Mouse (Mus musculus) cerebellum, adult 11-12 months (tissue): Measurements from ENCODE around the gene Dirc2.

Experiments
- DNase-seq: peaks from one replicate; pipeline ENCODE4 v3.0.0; 2022

Gene Dirc2

DNA sequence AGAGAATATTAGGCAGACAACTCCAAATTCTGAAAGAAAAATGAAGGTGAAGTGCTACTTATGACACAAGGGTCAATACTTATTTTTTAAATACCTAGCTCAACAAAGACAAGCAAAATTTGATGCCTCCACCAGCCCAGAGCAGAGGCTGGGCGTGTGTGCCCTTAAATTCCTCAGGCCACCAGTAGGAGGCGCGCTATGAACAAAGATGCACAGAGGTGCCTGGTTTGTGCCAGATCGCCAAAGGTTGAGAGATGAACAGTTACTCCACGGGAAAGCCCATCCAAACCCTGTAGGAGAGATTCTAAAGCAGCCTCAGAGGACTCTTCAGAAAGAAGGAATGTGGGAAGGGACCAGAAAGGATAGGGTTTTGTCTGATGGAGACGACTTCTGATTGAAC lies 35.1 kb downstream of the Dirc2 start:
- peak; percentile 51 for DNase-seq

DNA sequence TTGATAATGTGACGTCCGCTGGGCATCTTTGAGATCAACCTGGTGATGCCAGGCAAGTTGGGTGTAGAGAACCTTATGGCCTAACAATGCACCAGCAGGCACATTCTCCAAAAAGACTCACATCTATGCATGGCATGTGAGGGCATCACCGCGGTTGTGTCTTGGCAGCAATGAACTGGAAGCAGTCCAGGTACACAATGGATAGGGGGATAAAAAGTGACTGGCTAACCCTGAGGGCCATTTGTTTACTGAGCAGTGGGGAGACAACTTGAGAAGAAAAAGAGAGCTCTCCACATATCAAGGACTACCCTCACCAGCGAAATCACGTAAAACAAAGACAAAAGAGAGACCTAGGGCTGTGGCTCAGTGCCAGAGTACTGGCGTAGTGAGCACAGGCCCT lies 37.1 kb downstream of the Dirc2 start:
- DNase-seq = no peak

DNA sequence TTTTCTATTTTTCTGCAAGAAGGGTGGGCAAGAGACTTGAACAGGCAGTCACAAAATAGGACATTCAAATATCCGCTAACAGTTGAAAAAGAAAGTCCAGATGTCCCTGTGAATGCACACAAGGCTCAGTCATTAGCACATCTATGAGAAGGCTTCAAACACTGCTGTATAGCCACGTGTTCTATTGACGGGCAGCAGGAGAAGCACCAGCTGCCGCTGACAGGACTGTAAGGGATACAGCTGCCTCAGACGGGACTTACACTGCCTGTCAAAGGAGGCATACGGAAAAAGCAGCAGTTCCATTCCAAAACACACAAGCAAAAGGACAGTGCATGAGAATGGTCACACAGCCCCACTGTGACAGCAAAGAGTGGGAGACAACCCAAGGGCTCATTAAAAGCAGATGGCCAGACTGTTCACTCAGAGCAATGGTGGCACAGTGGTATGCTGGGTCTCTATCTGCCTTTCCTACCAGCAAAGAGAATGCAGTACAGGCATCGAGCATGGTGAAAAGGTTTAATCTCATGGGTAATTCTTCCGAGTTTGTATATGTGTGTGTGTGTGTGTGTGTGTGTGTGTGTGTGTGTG lies 39.9 kb downstream of the Dirc2 start:
- DNase-seq = no peak

DNA sequence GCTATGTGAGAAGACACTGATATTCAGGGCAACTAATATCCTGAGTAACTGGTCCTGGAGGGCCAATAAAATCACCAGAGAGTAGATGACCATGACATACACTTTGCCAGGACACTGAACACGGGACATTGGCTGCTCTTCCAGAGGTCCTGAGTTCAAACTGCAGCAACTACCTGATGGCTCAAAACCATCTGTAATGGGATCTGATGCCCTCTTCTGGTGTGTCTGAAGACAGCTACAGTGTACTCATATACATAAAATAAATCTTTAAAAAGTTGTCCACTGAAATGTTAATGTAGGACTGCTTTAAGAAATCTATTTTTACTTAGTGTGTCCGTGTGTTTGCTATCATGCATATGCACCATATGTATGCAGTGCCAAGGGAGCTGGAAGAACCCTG lies 42.6 kb downstream of the Dirc2 start:
- no peak for DNase-seq

DNA sequence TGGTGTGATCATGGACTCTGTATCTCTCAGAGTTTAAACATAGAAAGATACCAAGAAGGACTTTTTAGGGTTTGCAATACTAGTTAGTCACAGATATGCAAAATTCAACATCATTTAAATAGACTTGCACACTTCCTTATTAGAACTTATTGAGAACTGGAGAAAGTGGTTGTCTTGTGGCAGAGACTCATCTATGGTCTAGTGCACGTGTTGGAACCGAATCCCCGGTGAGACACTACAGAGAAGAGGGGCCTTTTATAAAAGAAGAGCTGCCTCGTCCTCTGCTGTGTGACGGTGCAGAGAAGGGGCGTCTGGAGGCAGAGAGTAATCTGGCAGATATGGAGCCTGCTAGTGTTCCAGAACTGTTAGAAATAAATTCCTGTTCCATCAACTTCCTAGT lies 44.6 kb downstream of the Dirc2 start:
- no peak for DNase-seq

DNA sequence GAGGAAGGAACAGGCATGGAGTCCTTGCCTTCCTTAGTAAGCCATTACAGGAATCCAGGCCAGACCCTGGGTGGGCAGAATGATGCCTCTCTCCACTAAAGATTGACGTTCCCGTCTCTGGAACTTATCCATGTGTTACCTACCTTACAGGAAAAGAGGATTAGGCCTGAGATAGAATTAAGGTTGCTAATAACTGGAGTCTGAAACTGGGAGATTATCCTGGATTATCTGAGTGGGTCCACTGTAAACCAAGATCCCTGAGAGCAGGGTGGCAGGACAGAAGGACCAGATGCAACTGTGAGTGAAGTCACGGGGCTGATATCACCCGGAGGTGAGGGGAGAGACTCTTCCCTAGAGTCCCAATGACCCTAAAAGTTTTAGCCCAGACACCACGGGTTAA lies 51.4 kb downstream of the Dirc2 start:
- DNase-seq = no peak

DNA sequence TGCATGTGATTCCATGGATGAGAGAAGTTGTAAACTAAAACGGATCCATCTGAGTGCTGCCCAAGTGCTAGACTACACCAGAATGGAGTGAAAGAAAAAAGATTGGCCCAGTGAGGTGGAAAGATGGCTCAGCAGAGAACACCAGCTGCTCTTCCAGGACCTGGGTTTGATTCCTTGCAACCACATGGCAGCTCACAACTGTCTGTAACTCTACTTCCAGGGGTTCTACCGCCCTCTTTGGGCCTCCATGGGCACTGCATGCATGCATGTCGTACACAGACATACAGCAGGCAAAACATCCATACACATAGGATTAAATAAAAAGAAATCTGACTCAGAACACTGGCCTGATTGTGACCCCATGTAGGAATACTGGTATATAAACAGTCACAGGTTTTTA lies 52.9 kb downstream of the Dirc2 start:
- DNase-seq = no peak

DNA sequence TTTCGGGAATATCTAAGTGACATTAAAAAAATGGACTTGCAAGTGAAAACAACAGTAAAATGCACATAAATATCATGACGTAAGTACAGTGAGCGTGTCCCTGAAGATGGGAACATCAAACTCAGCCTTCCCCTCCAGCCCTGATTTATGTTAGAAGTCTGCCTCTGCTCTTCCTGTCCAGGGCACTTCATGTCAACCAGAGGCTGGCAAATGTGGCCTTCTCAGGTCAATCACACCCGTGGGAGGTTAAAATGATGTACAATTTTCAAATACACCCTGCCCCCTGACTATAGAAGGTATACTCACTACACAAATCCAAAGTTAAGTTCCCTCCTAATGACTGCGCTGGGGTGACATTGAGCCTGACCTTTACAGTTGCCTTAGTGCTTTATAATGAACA lies 53.4 kb downstream of the Dirc2 start:
- no peak for DNase-seq

DNA sequence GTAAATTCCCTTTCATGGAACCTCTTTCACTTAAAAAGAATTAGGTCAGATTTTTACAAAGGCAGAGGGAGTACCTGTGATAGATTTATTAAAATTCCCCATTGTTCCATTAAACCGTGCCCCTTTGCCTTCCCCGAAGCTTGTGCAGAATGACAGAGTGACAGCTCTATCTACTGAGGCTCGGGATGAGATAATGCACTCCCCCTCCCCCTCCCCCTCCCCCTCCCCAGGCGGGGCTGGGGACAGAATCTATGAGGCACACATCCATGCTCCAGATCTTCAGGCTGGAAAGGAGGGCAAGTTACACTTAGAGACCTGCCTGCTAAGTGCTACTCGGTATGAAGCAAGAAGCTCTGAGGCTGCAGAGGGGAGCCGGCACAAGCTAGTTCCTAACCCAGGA lies 53.8 kb downstream of the Dirc2 start:
- DNase-seq = no peak

DNA sequence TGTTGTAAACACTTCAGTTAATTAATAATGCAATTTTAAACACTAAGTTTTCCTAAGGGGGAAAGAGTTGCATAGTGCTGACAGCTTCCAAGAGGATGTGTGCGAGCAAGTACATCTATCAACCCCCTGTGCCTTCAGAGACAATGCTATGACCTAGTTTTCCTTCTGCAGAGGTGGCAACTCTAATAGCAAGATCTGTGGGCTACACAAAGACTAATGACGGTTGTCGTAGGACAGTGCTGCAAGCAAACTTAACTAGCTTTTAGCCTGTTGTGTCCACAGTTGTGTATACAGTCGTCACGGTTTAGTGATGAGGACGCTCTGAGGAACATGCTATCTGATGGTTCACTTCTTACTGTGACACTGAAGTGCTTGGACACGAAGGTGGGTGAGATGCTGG lies 54.5 kb downstream of the Dirc2 start:
- DNase-seq = no peak

DNA sequence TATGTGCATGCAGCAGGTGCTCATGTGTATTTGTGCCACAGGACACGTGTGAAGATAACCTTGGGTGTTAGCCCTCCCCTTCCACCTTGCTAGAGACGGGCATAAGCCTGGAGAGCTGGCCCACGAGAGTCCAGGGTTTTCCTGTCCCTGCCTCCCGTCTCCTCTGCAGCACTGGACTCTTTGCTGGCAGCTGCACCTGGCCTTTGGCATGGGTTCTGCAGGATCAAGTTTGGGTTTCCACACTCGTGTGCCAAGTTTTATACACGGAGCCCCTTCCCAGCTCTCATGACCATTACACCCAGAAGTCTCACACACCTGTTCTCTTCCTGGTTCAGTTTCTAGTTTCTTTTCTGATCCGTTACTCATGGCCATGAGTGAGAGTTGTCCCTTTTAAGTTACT lies 55.5 kb downstream of the Dirc2 start:
- no peak for DNase-seq

DNA sequence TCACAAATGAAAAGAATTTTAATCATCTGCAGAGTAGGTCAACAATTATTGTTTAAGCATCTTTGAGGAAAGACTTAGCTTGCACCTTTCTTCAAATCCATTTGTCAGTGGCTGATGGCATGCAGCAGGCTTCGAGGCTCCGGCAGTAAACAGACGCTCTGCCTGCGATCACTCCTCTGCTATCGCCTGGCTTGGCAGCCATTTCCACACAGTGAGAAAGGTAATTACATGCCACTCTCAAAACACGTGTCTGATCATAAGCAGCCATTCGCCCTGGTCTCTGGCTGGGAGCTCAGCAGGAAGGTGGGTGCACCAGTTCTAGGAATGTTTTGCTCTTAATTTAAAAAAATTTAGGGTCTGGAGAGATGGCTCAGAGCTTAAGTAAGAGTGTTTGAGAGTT lies 58.2 kb downstream of the Dirc2 start:
- no peak for DNase-seq

DNA sequence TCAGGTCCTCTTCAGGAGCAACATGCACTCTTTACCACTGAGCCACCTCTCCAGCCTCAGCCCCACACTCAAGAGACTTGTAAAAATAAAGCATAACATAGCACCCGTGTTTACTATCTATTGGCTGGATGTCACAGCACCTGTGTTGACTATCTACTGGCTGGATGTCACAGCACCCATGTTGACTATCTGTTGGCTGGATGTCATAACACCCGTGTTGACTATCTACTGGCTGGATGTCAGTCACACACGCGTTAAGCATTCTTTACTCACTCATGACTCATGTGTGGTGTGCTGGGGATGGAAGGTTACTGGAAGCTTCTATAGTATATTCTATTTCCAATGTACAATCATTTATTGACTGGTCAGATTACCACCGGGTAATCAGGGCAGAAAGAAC lies 62.2 kb downstream of the Dirc2 start:
- DNase-seq = no peak

DNA sequence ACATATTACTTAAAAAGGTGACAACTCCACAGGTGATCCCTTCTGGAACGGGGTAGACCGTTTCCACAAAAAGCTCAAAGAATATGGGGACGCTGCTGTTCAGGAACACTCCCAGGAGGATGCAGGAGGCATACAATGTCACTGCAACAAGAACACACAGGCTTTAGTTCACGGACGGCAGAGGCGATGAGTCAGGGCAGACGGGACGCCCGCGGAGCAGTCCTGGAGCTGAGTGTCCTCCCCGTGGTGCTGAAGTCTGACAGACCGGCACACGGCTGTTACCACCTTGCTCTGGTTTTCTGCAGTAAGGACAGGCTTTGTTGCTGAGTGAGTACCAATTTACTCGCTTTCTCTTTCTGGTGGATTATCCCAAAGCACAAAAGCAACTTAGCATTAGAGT lies 64.4 kb downstream of the Dirc2 start:
- DNase-seq = no peak

DNA sequence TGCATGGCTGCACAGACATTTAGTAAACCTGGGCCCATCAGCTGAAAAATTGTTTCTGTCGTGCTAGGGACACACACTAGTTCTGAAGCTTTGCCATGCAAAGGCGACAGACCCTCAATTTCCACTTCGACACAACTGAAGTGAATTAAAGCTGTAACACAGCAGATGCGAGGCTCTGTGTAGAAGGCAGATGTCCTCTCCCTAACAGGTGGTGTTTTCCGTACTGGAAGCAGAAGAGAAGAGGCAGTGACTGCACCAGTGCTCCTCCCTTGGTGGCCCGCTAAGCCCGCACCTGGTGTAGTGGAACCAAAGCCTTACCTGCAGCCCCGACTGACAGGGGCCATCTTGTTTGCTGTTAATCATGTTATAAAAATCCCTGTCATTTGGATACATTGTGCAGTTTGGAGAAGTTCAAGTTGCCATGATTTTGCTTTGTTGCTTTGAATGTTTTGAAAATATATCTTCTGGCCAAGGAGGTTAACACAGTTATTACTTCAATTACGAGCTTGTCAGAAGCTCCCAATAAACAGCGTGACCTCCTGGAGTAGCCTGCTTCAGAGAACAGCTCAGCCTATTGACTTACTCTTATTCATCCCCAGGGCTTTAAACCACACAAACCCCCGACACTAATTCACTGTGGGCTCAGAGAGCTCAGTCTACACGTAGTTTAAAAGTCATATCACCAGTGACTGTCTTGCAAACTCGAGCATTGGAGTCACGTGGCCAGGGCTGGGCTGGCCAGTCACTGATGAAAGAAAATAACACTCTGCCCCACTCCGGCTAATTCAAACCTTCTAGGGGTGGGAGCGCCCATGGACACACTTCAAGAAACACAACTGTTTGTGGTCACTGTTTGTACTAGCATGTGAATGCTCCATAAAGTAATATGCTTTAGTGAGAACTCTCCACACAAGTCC lies 65.1 kb downstream of the Dirc2 start:
- DNase-seq = no peak

DNA sequence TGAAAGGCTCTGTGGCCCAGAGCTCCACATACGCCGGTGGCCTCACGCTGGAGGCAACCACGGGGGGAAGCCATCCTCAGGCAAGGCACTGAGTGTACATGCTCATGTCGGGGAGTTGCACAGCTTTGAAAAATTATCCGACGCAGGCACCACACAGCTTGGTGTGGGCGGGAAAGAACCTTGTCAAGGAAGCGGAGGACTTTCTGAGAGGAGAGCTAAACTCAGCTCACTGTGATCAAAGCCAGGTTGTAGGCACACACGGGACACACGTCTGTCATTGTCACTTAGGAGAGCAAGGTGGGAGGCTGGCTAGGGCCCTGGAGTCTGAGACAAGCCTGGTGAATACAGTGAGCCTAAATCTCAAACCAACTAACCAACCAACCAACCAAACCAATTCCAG lies 67.3 kb downstream of the Dirc2 start:
- DNase-seq = no peak

DNA sequence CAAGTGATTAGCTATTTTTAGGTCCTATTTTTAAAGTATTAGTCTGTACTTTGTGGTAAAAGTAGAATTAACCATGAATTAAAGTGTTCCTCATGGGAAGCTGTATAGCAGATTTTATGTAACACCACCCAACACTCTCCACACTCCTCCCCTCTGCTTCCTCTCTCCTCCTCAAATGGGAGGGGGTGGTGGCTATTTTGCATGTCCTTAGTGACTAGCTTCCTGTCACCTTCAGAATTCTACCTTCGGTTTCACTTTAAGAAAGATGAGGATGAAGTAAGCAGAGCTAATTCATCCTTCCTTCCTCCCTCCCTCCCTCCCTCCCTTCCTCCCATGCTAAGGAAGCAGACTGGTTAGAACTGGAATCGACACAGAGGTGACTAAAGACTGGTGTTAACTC lies 73.1 kb downstream of the Dirc2 start:
- no peak for DNase-seq

DNA sequence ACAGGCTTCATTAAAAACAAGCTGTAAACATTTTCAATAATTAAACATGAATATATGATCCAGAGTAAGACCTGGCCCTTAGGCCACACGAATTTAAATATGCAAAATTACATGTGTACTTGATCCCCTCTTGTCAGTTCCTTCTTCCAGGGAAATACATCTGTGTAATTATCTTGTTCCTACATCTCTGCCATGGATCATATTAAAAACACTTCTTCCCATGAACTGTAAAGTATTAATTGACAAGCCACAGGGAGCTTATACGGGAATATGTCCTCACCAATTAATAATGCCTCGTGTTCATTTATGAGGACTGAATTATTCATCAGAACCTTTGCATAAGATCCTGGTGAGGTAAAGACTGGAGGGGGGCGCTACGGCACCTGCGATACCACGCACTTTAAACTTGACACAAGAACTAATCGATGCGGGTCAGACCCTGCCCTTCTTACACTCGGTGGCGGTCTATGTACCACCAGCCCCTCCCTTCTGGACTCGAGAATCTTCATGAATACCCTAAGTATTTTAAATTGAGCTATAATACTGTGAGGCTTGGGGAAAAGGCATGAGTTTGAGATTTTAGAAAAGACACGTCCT lies 74.8 kb downstream of the Dirc2 start:
- no peak for DNase-seq

DNA sequence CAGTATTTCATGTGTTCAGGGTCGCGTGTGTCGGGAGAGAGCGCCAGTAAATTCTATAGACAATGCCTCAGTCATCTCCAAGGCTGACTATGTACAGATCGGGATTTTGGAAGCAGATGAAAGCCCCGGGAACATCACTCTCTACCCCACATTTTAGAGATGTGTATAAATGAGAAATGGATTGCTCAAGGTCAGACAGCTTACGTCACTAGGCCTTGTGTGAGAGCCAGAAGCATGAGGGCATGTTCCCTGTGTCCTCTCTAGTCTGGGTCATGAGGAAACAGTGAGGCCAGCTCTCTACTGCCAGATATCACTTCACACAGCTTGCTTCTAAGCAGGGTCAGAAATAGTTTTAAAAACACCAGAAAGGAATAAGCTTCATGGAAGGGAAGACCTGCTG lies 77.5 kb downstream of the Dirc2 start:
- DNase-seq = no peak

DNA sequence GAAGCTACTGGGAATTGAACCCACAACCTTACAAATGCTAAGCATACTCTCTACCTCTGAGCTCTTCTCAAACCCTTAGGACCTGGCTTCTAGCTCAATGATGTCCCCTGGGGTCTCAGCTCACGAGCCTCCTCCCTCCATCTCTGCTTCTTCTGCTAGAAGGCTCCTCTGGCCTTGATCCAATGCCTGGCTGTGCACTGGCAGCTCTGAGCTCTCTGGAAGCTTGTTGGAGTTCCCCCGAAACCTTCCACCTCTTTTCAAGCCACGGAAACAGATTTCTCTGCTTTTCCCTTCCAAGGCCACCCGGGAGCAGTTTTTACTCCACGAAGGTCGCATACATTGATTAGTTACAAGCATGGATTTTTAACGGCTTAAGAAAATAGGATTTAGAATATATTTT lies 82.7 kb downstream of the Dirc2 start:
- DNase-seq = peak; percentile 28

DNA sequence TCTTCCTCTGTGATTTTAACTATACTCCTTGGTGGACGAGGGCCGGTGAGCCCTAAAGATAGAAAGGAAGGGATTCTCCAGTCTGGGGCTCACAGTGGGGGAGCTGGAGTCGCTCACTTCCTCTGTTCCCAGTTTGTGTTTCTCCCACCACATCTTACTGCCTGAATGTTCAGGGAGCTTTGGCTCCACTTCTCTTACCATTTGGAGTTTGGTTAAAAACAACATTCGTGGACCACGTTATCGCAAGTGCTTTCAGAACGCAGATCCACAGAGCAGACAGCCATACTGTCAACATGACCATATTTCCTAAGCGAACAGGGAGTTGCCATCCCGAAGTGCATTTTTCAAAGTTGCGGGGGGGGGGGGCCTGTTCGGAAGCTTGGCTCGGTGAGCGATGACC lies 84.1 kb downstream of the Dirc2 start:
- DNase-seq = no peak

DNA sequence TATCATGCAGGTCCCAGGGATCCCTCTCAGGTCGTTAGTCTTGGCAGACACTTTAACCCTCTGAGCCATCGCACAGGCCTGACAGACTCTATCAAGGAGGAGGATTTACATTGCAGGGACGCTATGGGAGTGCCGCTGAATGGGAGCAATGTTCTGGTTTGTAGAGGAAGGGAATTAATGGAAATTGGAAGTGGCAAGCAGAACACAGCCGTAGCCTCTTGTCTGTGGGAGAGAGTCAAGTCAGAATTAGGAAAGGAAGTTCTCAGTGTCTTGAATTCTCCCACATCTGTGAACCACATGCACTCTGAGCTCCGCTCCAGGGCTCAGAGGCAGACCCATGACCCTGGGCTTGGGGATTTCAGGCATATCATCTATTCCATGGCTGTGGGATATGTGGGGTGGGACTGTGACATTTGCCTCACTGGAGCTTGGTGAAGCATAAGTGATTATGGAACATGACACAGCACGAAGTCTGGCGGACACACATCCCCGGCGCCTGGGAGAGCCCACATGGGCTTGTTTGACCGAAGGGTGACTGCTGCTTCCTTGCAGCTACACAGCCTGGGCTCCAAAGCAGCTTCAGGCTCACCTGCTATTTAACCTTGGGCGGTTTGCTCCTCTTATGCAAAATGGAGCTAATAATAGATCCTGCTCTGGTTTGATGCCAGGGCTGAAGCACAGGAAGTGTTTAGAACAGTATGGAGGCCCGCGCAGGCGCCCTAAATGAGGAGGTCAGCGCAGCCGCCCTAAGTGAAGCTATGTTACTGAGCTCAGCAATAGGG lies 87.6 kb downstream of the Dirc2 start:
- peak; percentile 65 for DNase-seq

DNA sequence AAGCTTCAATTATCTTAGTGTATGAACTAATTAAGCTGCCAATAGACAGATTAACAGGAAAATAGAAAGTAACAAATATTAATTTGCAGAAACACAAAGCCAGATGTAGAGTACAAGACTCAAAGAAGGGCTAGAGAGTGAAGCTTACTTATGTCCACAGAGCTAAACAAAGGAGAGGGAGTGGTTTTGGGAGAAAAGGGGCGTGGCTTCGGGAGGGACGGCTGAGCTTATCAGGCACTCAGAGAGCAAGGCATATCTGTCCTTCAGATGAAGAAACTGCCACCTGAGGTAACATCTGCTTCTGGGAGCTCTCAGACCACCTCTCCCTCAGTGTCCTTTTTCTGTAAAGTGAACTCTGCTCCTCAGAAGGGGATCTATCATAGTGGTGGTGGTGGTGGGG lies 90.7 kb downstream of the Dirc2 start:
- no peak for DNase-seq
